Mouse (Mus musculus) liver, embryonic 16.5 days (tissue): ENCODE measurements around the gene Ranbp17. TPM values are rescaled to one million over a fixed set of nuclear protein-coding genes. Genes with fewer than 3 reads are reported as not detected.
A peak's percentile ranks its signal among the peaks of the same experiment; 100 is the strongest.

Experiments used
- ATAC-seq: fragments of 200-750 bp; cut with Nextera tagmentation; 2 replicates; pipeline ENCODE4 v1.8.0; 2017; ENCODE audit warnings: low read depth, mild to moderate bottlenecking, moderate number of reproducible peaks, moderate library complexity
- H3K27ac ChIP-seq: fragments of 300-500 bp; sonication (generic); 2 replicates; pipeline ENCODE4 v1.5.1; 2014; ENCODE audit warnings: mild to moderate bottlenecking, low read length
- H3K27me3 ChIP-seq: fragments of 300-500 bp; sonication (generic); 2 replicates; pipeline ENCODE4 v1.6.1; 2014; ENCODE audit warnings: low read depth, low read length, mixed read lengths; ENCODE audit not compliant: control insufficient read depth, insufficient read depth
- H3K36me3 ChIP-seq: fragments of 300-500 bp; sonication (generic); 2 replicates; pipeline ENCODE4 v1.6.1; 2014; ENCODE audit warnings: mild to moderate bottlenecking; ENCODE audit not compliant: control insufficient read depth, insufficient read depth
- H3K4me1 ChIP-seq: fragments of 300-500 bp; sonication (generic); 2 replicates; pipeline ENCODE4 v1.6.1; 2014; ENCODE audit warnings: low read depth, low read length, mixed read lengths; ENCODE audit not compliant: control insufficient read depth
- H3K4me2 ChIP-seq: fragments of 300-500 bp; sonication (generic); 2 replicates; pipeline ENCODE4 v1.6.1; 2014; ENCODE audit warnings: low read depth, low read length, mixed read lengths
- H3K4me3 ChIP-seq: fragments of 300-500 bp; sonication (generic); 2 replicates; pipeline ENCODE4 v1.5.1; 2014; ENCODE audit warnings: low read depth, mild to moderate bottlenecking, low read length
- H3K9ac ChIP-seq: fragments of 300-500 bp; sonication (generic); 2 replicates; pipeline ENCODE4 v1.6.1; 2014; ENCODE audit warnings: low read depth, low read length
- H3K9me3 ChIP-seq: fragments of 300-500 bp; sonication (generic); replicated peaks from 2 replicates; pipeline ENCODE4 v1.6.1; 2016; ENCODE audit warnings: low read length; ENCODE audit not compliant: control insufficient read depth
- WGBS: fragments of 180-500 bp; shearing (Covaris S2); extraction: QIAGEN DNeasy Blood & Tissue Kit; methylation state at CpG from one replicate; pipeline ENCODE4 v1.1.7; 2014; ENCODE audit not compliant: insufficient replicate concordance; 5-methylcytosine and 5-hydroxymethylcytosine counted together
- polyA plus RNA-seq: library from polyadenylated mRNA; unstranded; fragments of >200 nt; fragmentation: Nextera tagmentation; extraction: Ambion mirVana; gene quantifications from 2 replicates; pipeline ENCODE4 v1.2.1, GENCODE M21; 2015

The Ranbp17 gene
- polyA plus RNA-seq, 1 experiment from 2014 or later, result 3.2 TPM

- no peak for ATAC-seq
- no peak overlapping the region for H3K4me2 ChIP-seq
- H3K4me3 ChIP-seq, result no peak overlapping the region
Measured at GRCm38 (mm10) chr11:33181804-33182203, 331.7 kb downstream of the Ranbp17 start.

GRCm38 (mm10) chr11:33180701-33181116 lies 332.8 kb downstream of the Ranbp17 start:
- Histone ChIP-seq H3K36me3 (no peaks in the 10 kb centered on the region), H3K4me1 (no peaks in the 10 kb centered on the region), H3K27ac (no peak overlapping the region), H3K9ac (no peak overlapping the region), H3K4me2 (no peak overlapping the region), H3K4me3 (no peak overlapping the region), H3K9me3 (no peaks in the 10 kb centered on the region), H3K27me3 (peaks cover 17% of the 10 kb centered on the region)
- no peak for ATAC-seq
- WGBS, result 6% methylated on average over 18 of the region's 18 CpGs

More at GRCm38 (mm10) chr11:33181804-33182203, 331.7 kb downstream of the Ranbp17 start:
- H3K36me3 ChIP-seq, result no peaks in the 10 kb centered on the region
- no peaks in the 10 kb centered on the region for H3K4me1 ChIP-seq
- WGBS, result 59% methylated on average over 3 of the region's 3 CpGs
- no peak overlapping the region for H3K9ac ChIP-seq
- H3K27me3 ChIP-seq, result peaks cover 13% of the 10 kb centered on the region
- H3K9me3 ChIP-seq, result no peaks in the 10 kb centered on the region
- H3K27ac ChIP-seq, result no peak overlapping the region

GRCm38 (mm10) chr11:33179802-33180201 lies 333.7 kb downstream of the Ranbp17 start:
- peaks cover 17% of the 10 kb centered on the region for H3K27me3 ChIP-seq
- no peak overlapping the region for H3K4me2 ChIP-seq
- H3K9me3 ChIP-seq, result no peaks in the 10 kb centered on the region
- H3K9ac ChIP-seq, result no peak overlapping the region
- no peak overlapping the region for H3K27ac ChIP-seq
- 56% methylated on average over 1 of the region's 1 CpGs for WGBS
- H3K4me3 ChIP-seq, result no peak overlapping the region
- H3K4me1 ChIP-seq, result no peaks in the 10 kb centered on the region
- ATAC-seq, result no peak
- H3K36me3 ChIP-seq, result no peaks in the 10 kb centered on the region

- no peak for ATAC-seq
- no peak overlapping the region for H3K9ac ChIP-seq
- 27% methylated on average over 20 of the region's 20 CpGs for WGBS
- H3K36me3 ChIP-seq, result no peaks in the 10 kb centered on the region
- H3K9me3 ChIP-seq, result no peaks in the 10 kb centered on the region
- no peaks in the 10 kb centered on the region for H3K4me1 ChIP-seq
- H3K4me3 ChIP-seq, result no peak overlapping the region
- H3K27ac ChIP-seq, result no peak overlapping the region
- H3K27me3 ChIP-seq, result peaks cover 17% of the 10 kb centered on the region
- H3K4me2 ChIP-seq, result no peak overlapping the region
Measured at GRCm38 (mm10) chr11:33176525-33177245, 336.9 kb downstream of the Ranbp17 start.

GRCm38 (mm10) chr11:33175768-33176167 lies 337.8 kb downstream of the Ranbp17 start:
- Histone ChIP-seq H3K36me3 (no peaks in the 10 kb centered on the region), H3K9me3 (no peaks in the 10 kb centered on the region), H3K4me3 (no peak overlapping the region), H3K4me1 (no peaks in the 10 kb centered on the region), H3K27ac (no peak overlapping the region), H3K9ac (no peak overlapping the region), H3K4me2 (no peak overlapping the region), H3K27me3 (peaks cover 21% of the 10 kb centered on the region)
- 58% methylated on average over 2 of the region's 3 CpGs for WGBS
- ATAC-seq, result no peak

GRCm38 (mm10) chr11:33170489-33170888 lies 343.1 kb downstream of the Ranbp17 start:
- no peaks in the 10 kb centered on the region for H3K4me1 ChIP-seq
- H3K4me2 ChIP-seq, result no peak overlapping the region
- no peaks in the 10 kb centered on the region for H3K36me3 ChIP-seq
- H3K9me3 ChIP-seq, result no peaks in the 10 kb centered on the region
- WGBS, result 8% methylated on average over 9 of the region's 9 CpGs
- ATAC-seq, result no peak
- H3K27ac ChIP-seq, result no peak overlapping the region
- H3K9ac ChIP-seq, result no peak overlapping the region
- peaks cover 13% of the 10 kb centered on the region for H3K27me3 ChIP-seq
- H3K4me3 ChIP-seq, result no peak overlapping the region

- Histone ChIP-seq H3K4me3 (peak within 1 kb of the TSS; percentile 93), H3K27me3 (peaks cover 4% of the 10 kb centered on the region), H3K27ac (peak within 1 kb of the TSS; percentile 79), H3K36me3 (peaks cover 15% of the 10 kb centered on the region), H3K4me1 (peaks cover 4% of the 10 kb centered on the region; the same call in 1 of the 2 replicates), H3K9ac (peak within 1 kb of the TSS; percentile 90), H3K4me2 (peak within 1 kb of the TSS; percentile 76), H3K9me3 (no peaks in the 10 kb centered on the region)
- peak; percentile 97 for ATAC-seq
- 2% methylated on average over 48 of the region's 49 CpGs for WGBS
Measured at GRCm38 (mm10) chr11:33162998-33163506, 350.5 kb downstream of the Ranbp17 start, which contains the start of gene Npm1. TSS of gene Npm1 (minus strand) at chr11:33163206.

GRCm38 (mm10) chr11:33162211-33162997 lies 351.1 kb downstream of the Ranbp17 start:
- peak overlapping the region; percentile 90 for H3K9ac ChIP-seq
- peak overlapping the region; percentile 93 for H3K4me3 ChIP-seq
- H3K4me2 ChIP-seq, result peak overlapping the region; percentile 76
- H3K27me3 ChIP-seq, result no peaks in the 10 kb centered on the region
- H3K4me1 ChIP-seq, result peaks cover 4% of the 10 kb centered on the region; the same call in 1 of the 2 replicates
- H3K27ac ChIP-seq, result peak overlapping the region; percentile 79
- H3K9me3 ChIP-seq, result no peaks in the 10 kb centered on the region
- WGBS, result 2% methylated on average over 53 of the region's 53 CpGs
- ATAC-seq, result peak; percentile 35
- H3K36me3 ChIP-seq, result peaks cover 22% of the 10 kb centered on the region
